Mouse (Mus musculus) thymus, postnatal 10 days (tissue): ENCODE measurements around the gene Doc2a.

Experiments
- DNase-seq, 2 experiments: peaks; one replicate each; pipeline ENCODE4 v3.0.0; 2021; ENCODE audit warnings: low spot score in 2 of 2

Doc2a gene

GRCm38 (mm10) chr7:126823202-126823711 lies 24.0 kb upstream of the Doc2a start:
- no peak for DNase-seq

GRCm38 (mm10) chr7:126823940-126824339 lies 23.3 kb upstream of the Doc2a start:
- DNase-seq: no peak

DNA sequence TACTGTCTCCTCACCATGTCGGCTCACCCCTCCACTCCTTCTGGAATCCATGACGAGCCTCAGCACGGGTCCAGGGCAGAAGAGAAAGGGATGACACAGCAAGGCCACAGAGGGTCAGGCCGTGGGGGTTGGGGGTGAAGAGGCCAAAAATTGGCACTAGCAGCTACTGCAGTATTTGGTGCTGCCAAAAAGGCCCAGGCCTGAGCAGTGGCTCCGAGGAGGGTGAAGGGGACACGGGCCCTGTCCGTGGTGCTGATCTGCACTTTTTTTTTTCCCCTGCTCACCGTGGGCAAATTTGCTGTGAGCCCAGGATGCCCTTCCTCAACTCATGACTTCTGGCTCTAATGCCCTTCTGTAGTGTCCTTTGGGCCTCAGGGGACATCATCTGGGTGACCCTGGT lies 21.8 kb upstream of the Doc2a start:
- no peak for DNase-seq

- DNase-seq: no peak
Measured at GRCm38 (mm10) chr7:126825952-126826351, 21.3 kb upstream of the Doc2a start.

DNA sequence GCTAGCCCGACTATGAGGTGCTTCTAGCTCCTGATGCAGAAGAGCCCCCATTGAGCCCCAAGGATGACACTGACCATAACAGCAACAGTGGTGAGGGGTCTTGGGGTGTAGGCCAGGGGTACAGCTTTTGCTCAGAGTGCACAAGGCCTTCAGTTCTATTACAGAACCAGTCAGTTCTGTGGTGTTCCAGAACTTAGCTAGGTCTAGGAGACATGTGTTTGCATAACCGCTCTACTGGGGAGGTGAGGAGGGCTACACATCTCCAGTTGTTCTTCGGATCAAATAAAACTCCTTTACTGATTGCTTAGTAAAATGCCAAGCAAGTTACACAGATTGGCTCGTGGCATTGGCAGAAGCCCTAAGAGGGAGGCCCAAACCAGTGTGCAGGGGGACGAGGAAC lies 15.7 kb upstream of the Doc2a start, which contains the start of gene 4930451I11Rik:
Gene 4930451I11Rik (minus strand): TSS at position 101 of the 400 bp plus-strand sequence.
- no peak for DNase-seq

GRCm38 (mm10) chr7:126832036-126832598 lies 15.1 kb upstream of the Doc2a start:
- DNase-seq: peak; percentile 74 to 86

- no peak for DNase-seq
Measured at GRCm38 (mm10) chr7:126833294-126833693, 13.9 kb upstream of the Doc2a start.

DNA sequence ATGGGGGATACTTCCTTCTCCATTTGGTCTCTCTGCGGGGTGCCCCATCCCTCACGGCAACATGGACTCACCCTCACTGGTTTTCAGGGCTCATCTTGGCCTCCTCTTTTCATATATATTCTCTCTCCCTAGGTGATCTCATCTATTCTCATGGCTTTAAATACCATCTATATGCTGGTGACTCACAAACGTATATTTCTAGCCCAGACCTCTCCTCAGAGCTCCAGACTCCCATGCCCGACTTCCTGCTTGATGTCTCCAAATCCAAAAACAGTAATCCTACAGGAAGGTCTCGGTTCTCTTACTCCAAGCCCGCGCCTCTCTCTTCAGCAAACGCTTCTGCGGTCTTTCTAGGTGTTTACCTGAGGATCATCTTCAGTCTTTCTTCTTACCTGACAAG lies 3.9 kb upstream of the Doc2a start:
- no peak for DNase-seq

GRCm38 (mm10) chr7:126845516-126845915 lies 1.7 kb upstream of the Doc2a start:
- DNase-seq: no peak

GRCm38 (mm10) chr7:126847421-126848398 lies 494 bp downstream of the Doc2a start:
- no peak for DNase-seq

DNA sequence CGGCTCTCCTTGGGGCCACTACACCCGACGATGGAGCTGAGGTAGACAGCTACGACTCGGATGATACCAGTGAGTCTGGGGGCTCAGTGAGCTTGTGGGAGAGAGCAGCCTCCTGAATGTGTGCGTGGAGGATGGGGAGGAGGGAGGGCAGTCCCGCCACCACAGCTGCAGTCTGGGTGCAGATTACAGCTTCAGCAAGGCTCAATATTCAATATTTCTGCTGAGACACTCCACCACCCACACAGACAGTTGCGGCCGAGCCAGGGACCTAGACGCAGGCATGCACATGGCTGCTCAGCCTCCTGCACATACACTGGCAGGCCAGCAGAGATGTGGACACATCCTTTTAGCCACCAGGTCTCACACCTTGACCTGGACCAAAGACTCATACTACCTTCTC lies 1.6 kb downstream of the Doc2a start:
- DNase-seq: no peak

- no peak for DNase-seq
Measured at GRCm38 (mm10) chr7:126850161-126850560, 2.9 kb downstream of the Doc2a start.

DNA sequence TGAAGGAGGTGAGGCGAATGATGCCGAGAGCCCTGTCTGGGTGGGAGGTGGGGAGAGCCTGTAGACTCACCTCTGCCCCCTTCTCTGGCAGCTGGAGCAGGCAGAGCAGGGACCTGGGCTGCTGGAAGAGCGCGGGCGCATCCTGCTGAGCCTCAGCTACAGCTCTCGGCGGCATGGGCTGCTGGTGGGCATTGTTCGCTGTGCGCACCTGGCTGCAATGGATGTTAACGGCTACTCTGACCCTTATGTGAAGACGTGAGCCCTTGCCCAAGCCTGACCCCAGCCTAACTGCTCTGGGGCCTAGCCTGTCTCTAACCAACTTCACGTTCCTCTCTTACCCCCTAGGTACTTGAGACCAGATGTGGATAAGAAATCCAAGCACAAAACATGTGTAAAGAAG lies 4.0 kb downstream of the Doc2a start:
- no peak for DNase-seq

GRCm38 (mm10) chr7:126853454-126853853 lies 6.2 kb downstream of the Doc2a start:
- no peak for DNase-seq

- DNase-seq: no peak
Measured at GRCm38 (mm10) chr7:126855641-126856040, 8.4 kb downstream of the Doc2a start.

DNA sequence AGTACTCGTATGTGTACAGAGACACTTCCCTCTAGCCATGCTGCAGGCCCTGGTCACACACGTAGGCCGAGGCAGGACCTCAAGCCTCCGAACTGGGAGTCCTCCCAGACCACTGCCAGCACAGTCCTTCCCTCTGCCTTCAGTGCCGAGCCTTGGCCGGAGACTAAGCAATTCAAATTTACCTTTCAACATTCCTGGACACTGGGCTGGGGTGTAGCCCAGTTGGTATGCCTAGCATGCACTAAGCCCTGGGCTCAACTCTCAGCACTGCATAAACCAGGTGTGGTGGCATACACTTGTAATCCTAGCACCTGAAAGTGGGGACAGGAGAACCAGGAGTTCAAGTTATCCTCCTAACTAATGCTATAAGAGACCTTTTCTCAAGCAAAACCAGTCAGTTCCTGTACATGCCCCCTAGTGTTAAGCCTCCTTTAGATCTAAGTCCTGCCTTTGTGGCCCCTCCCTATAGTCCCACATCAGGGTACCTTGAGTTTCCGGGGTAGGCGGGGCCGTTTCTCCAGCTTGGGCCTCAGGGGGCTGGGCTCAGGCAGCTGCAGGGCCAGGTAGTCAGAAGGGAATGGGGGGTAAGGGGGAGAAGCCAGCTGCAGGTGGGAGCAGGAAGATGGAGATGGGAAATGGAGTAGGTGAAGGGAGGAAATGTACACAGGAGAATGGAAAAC lies 9.7 kb downstream of the Doc2a start:
- DNase-seq: peak; percentile 52 to 56

DNA sequence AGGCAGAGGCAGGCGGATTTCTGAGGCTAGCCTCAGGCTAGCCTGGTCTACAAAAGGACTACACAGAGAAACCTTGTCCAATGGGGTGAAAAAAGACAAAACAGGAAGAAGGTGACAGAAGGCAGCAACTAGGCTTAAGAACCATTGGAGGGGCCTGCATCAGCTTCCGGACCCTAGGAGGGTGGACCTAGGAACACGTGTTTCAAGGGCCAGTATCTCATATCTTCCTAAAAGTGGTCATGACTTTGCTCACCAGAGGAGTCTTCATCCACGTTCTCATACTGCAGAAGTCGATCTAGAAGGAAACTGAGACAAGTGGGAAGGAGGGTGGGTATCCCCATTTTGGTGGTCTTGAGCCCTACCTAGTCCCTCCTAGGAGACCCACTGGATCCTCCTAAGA lies 13.8 kb downstream of the Doc2a start:
- no peak for DNase-seq

GRCm38 (mm10) chr7:126861429-126862130 lies 14.4 kb downstream of the Doc2a start, which contains the start of gene Hirip3:
Gene Hirip3 (plus strand): TSS chr7:126861972.
- peak; percentile 87 to 89 for DNase-seq

DNA sequence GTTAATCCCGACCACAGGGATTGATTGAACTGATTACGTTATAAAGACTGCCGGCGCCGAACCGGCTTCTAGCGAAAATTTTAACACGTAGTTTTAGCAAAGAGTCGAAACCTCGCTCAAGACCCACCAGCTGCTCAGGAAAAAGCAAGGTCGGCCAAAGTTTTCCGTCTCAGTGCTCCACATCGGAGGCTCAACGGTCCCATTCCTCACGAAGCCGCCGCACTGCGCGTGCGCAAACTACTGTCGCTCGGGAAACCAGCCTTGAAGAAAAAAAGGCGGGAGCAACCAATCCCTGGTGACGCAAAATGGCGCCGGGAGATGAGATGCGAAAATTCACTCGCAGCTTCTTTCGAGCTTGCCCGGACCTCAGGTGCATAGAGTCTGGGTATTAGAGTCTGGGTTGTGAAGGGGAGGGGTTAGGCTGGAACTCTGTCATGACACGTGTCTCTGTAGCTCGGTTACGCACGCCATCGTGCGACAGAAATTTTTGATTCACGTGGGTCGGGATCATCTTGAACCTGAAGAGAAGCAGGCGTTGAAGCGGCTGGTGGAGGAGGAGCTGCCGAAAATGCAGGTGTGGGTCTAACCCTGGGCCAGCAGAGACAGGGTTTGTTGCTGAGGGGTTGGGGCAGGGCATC lies 15.1 kb downstream of the Doc2a start, which contains the start of gene Ino80e:
Gene Ino80e (minus strand): TSS at position 231 of the 638 bp plus-strand sequence.
- peak; percentile 87 to 91 for DNase-seq

DNA sequence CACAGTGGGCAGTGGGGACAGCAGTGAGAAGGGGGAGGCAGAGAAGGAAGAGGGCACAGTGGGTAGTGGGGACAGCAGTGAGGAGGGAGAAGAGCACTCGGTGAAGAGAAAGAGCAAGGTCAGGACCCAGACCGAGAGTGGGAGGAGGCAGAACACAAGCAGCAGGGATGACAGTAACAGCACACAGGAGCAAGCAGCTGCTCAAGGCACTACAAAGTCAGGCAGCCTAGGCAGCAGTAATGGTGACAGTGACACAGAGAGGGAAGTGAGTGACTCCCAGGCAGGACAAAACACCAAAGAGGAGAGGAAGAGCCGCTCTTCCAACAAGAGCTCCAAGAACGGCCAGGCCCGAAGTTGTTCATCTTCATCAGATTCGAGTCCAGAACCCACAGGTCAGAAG lies 16.6 kb downstream of the Doc2a start:
- no peak for DNase-seq

DNA sequence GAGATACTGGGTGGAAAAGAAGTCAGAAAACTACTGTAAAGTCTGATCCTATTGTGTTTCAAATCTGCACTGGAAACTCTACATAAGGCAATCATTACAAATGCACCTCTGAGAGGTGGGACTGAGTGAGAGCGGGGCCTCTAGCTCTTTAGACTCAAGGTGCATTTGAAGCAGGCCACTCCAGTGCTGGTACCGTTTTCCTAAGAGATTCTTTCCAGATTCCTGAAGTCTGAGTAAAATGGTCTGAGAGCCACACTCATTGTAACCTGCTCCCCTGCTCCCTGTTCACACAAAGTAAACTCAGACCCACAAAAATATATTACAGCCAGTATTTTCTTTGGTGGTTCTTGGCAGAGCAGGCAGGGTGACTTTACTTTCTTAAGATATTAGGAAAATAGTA lies 20.3 kb downstream of the Doc2a start:
- no peak for DNase-seq
